ENCODE assay signal across 7 mouse cellular contexts in genomic region chr5:122779277-122779834, GRCm38 (mm10). TPM values are rescaled to one million over a fixed set of nuclear protein-coding genes. Genes with fewer than 3 reads are reported as not detected.
DNase-seq lines count a peak whose midpoint lies in the region; ATAC-seq lines count a peak whose summit lies in the region.

Gene Camkk2 (minus strand): TSS chr5:122779409.

- peak; percentile 94 for DNase-seq in adrenal gland, postnatal 14 days
- DNase-seq in embryo, embryonic 9.5 days (ENCODE audit: extremely low spot score) = peak; percentile 79
- peak; percentile 83 for DNase-seq in gastrocnemius, postnatal 4 days (ENCODE audit: low spot score in 2 of 2)
- peak; percentile 86 for DNase-seq in limb, embryonic 10.5 days (ENCODE audit: low spot score)
- DNase-seq in skeletal muscle tissue, adult 2 months (ENCODE audit: low read depth, low spot score) = peak; percentile 83

- H3K9ac ChIP-seq in intestine, embryonic 15.5 days = peak within 1 kb of the TSS; percentile 81
- H3K9ac ChIP-seq in midbrain, embryonic 12.5 days (replicated peaks) = peak within 1 kb of the TSS; percentile 93

- peak within 1 kb of the TSS; percentile 82 for H3K4me3 ChIP-seq in intestine, embryonic 15.5 days (replicated peaks)
- H3K4me3 ChIP-seq in limb, embryonic 10.5 days = peak within 1 kb of the TSS; percentile 90
- peak within 1 kb of the TSS; percentile 96 for H3K4me3 ChIP-seq in midbrain, embryonic 12.5 days

- ATAC-seq in intestine, embryonic 15.5 days = peak; percentile 83
- ATAC-seq in midbrain, embryonic 12.5 days (ENCODE audit: low FRiP score, low read depth) = peak; percentile 75

- under 1% methylated on average over 60 of the region's 63 CpGs for WGBS in intestine, embryonic 15.5 days
- WGBS in limb, embryonic 10.5 days = under 1% methylated on average over 62 of the region's 63 CpGs
- 1% methylated on average over 56 of the region's 63 CpGs for WGBS in midbrain, embryonic 12.5 days

- peak within 1 kb of the TSS; percentile 92 for H3K4me2 ChIP-seq in intestine, embryonic 15.5 days (replicated peaks)
- H3K4me2 ChIP-seq in midbrain, embryonic 12.5 days (replicated peaks) = peak within 1 kb of the TSS; percentile 79

- no peaks in the 10 kb centered on the region for H3K27me3 ChIP-seq in intestine, embryonic 15.5 days (replicated peaks)
- no peaks in the 10 kb centered on the region for H3K27me3 ChIP-seq in limb, embryonic 10.5 days (ENCODE audit: low read depth, poor library complexity, severe bottlenecking)
- peaks cover 10% of the 10 kb centered on the region; the same call in 1 of the 2 replicates for H3K27me3 ChIP-seq in midbrain, embryonic 12.5 days

- H3K27ac ChIP-seq in intestine, embryonic 15.5 days = peak within 1 kb of the TSS; percentile 63
- peak within 1 kb of the TSS; percentile 94 for H3K27ac ChIP-seq in limb, embryonic 10.5 days
- H3K27ac ChIP-seq in midbrain, embryonic 12.5 days (replicated peaks) = peak within 1 kb of the TSS; percentile 39; the same call in 1 of the 2 replicates

- H3K36me3 ChIP-seq in intestine, embryonic 15.5 days = no peaks in the 10 kb centered on the region
- peaks cover 17% of the 10 kb centered on the region for H3K36me3 ChIP-seq in limb, embryonic 10.5 days
- H3K36me3 ChIP-seq in midbrain, embryonic 12.5 days = no peaks in the 10 kb centered on the region

- no peaks in the 10 kb centered on the region for H3K9me3 ChIP-seq in intestine, embryonic 15.5 days
- H3K9me3 ChIP-seq in limb, embryonic 10.5 days (replicated peaks) = no peaks in the 10 kb centered on the region
- no peaks in the 10 kb centered on the region for H3K9me3 ChIP-seq in midbrain, embryonic 12.5 days

- H3K4me1 ChIP-seq in intestine, embryonic 15.5 days (replicated peaks) = peaks cover 10% of the 10 kb centered on the region
- H3K4me1 ChIP-seq in limb, embryonic 10.5 days = peaks cover 31% of the 10 kb centered on the region
- peaks cover 17% of the 10 kb centered on the region for H3K4me1 ChIP-seq in midbrain, embryonic 12.5 days

RNA-seq across cellular contexts. Expression of gene Camkk2, which starts in this region (rescaled TPM):
- total RNA-seq in adrenal gland, postnatal 14 days (2021) = 21.3 and 30.5 TPM in 2 replicates
- 10 to 100 TPM; 21.1 to 22.5 TPM for total RNA-seq in gastrocnemius, postnatal 4 days (2021)
- 20.5 and 23.8 TPM in 2 replicates for polyA plus RNA-seq in intestine, embryonic 15.5 days (2015; fragmentation: Nextera tagmentation; extraction: Ambion mirVana)
- polyA plus RNA-seq in limb, embryonic 10.5 days (2016; fragmentation: Nextera tagmentation; extraction: Ambion mirVana) = 29.3 and 30.0 TPM in 2 replicates
- 35.4 and 37.3 TPM in 2 replicates for polyA plus RNA-seq in midbrain, embryonic 12.5 days (2016; fragmentation: Nextera tagmentation; extraction: Ambion mirVana)

Comparison
In these comparisons a context has a peak if more than half of its experiments do, and no peak if none do; other contexts are left out.
1. Peak in every context shown above with its lines: DNase-seq, ATAC-seq, H3K4me3 ChIP-seq and H3K27ac ChIP-seq.
2. H3K27ac ChIP-seq: peak in every context shown above with its lines; median percentile 94 in limb, embryonic 10.5 days; 63 in intestine, embryonic 15.5 days; 39 in midbrain, embryonic 12.5 days.